Mouse (Mus musculus) forebrain, embryonic 13.5 days (tissue): ENCODE results near the gene Frs2. TPM values are rescaled to one million over a fixed set of nuclear protein-coding genes. Genes with fewer than 3 reads are reported as not detected.
A peak's percentile ranks its signal among the peaks of the same experiment; 100 is the strongest.
"Not testable (repeated sequence)": the region's sequence is repeated elsewhere in the genome, so short reads cannot be mapped to it uniquely, and the experiment has no call there.

Experiments
- ATAC-seq: fragments of 200-750 bp; cut with Nextera tagmentation; 2 replicates; pipeline ENCODE4 v1.8.0; 2017
- H3K27ac ChIP-seq: fragments of 300-500 bp; sonication (generic); 2 replicates; pipeline ENCODE4 v1.5.1; 2015; ENCODE audit warnings: inconsistent platforms, mild to moderate bottlenecking, moderate library complexity
- H3K27me3 ChIP-seq: fragments of 300-500 bp; sonication (generic); 2 replicates; pipeline ENCODE4 v1.6.1; 2015; ENCODE audit warnings: mild to moderate bottlenecking, inconsistent platforms
- H3K36me3 ChIP-seq: fragments of 300-500 bp; sonication (generic); 2 replicates; pipeline ENCODE4 v1.6.1; 2015; ENCODE audit warnings: mild to moderate bottlenecking, inconsistent platforms; ENCODE audit not compliant: poor library complexity, severe bottlenecking
- H3K4me1 ChIP-seq: fragments of 300-500 bp; sonication (generic); 2 replicates; pipeline ENCODE4 v1.6.1; 2015; ENCODE audit warnings: inconsistent platforms
- H3K4me2 ChIP-seq: fragments of 300-500 bp; sonication (generic); 2 replicates; pipeline ENCODE4 v1.6.1; 2015; ENCODE audit warnings: inconsistent platforms, mild to moderate bottlenecking, moderate library complexity
- H3K4me3 ChIP-seq: fragments of 300-500 bp; sonication (generic); 2 replicates; pipeline ENCODE4 v1.5.1; 2015; ENCODE audit warnings: mild to moderate bottlenecking, inconsistent platforms
- H3K9ac ChIP-seq: fragments of 300-500 bp; sonication (generic); 2 replicates; pipeline ENCODE4 v1.6.1; 2015; ENCODE audit warnings: mild to moderate bottlenecking, inconsistent platforms
- H3K9me3 ChIP-seq: fragments of 300-500 bp; sonication (generic); replicated peaks from 2 replicates; pipeline ENCODE4 v1.6.1; 2016; ENCODE audit warnings: inconsistent platforms
- WGBS: fragments of 180-500 bp; shearing (Covaris S2); methylation state at CpG from one replicate; pipeline ENCODE4 v1.1.7; 2015; 5-methylcytosine and 5-hydroxymethylcytosine counted together
- polyA plus RNA-seq: library from polyadenylated mRNA; unstranded; fragments of >200 nt; fragmentation: Nextera tagmentation; extraction: Ambion mirVana; gene quantifications from 2 replicates; pipeline ENCODE4 v1.2.1, GENCODE M21; 2015

Gene Frs2
- polyA plus RNA-seq, 1 experiment from 2014 or later: 16.0 TPM

DNA sequence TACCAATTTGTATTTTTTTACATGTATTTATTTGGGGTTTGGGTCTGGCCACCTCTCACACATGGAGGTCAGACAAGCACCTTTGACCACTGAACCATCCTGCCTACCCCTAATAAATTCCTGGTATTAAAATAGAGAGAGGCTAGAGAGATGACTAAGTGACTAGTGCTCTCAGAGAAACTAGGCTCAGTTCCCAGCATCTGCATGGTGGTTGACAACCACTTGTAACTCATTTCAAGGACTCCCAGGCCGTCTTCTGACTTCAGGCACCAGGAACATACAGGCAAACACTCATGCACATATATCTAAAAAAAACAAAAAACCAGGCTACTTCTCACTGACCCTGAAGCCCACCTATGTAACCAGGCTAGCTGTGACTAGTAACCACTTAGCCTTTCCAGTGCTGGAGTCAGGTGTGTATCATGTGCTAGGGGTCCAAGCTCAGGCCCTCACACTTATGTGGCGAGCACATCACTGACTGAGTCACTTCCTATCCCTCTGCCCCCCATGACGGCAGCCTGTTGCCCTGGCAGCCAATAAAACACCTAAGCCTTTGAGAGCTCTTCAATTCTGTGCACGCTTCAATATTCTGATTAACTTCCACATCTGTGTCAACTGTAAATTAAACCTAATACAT lies 98.3 kb downstream of the Frs2 start:
- Histone ChIP-seq H3K9ac (no peak overlapping the region), H3K27ac (no peak overlapping the region), H3K27me3 (no peaks in the 10 kb centered on the region), H3K4me1 (peaks cover 5% of the 10 kb centered on the region), H3K36me3 (peaks cover 69% of the 10 kb centered on the region), H3K4me3 (no peak overlapping the region), H3K4me2 (no peak overlapping the region), H3K9me3 (no peaks in the 10 kb centered on the region)
- WGBS: 85% methylated on average over 4 of the region's 4 CpGs
- ATAC-seq: no peak

DNA sequence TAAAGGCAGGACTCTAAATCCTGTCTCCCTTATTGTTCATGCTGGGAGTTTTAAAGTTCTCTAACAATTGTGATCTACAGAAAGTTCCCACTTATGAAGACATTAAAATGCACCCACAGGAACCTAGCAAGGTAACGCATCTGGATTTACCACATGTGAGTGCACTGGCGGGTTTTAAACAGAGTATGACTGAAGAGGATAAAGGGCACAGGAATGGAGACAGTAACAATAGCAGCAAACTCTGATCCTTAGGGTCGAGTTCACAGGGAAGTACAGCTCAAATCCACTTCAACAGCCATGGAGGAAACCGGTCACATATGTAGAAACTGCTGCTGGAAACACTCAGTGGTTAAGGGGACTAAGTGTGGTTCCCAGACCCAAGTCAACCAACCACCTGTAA lies 99.1 kb downstream of the Frs2 start:
- no peak overlapping the region for H3K27ac ChIP-seq
- 82% methylated on average over 4 of the region's 4 CpGs for WGBS
- no peaks in the 10 kb centered on the region for H3K27me3 ChIP-seq
- no peak overlapping the region for H3K4me2 ChIP-seq
- no peak overlapping the region for H3K4me3 ChIP-seq
- ATAC-seq: no peak
- no peak overlapping the region for H3K9ac ChIP-seq
- no peaks in the 10 kb centered on the region for H3K9me3 ChIP-seq
- H3K4me1 ChIP-seq: peaks cover 5% of the 10 kb centered on the region
- H3K36me3 ChIP-seq: peaks cover 61% of the 10 kb centered on the region

DNA sequence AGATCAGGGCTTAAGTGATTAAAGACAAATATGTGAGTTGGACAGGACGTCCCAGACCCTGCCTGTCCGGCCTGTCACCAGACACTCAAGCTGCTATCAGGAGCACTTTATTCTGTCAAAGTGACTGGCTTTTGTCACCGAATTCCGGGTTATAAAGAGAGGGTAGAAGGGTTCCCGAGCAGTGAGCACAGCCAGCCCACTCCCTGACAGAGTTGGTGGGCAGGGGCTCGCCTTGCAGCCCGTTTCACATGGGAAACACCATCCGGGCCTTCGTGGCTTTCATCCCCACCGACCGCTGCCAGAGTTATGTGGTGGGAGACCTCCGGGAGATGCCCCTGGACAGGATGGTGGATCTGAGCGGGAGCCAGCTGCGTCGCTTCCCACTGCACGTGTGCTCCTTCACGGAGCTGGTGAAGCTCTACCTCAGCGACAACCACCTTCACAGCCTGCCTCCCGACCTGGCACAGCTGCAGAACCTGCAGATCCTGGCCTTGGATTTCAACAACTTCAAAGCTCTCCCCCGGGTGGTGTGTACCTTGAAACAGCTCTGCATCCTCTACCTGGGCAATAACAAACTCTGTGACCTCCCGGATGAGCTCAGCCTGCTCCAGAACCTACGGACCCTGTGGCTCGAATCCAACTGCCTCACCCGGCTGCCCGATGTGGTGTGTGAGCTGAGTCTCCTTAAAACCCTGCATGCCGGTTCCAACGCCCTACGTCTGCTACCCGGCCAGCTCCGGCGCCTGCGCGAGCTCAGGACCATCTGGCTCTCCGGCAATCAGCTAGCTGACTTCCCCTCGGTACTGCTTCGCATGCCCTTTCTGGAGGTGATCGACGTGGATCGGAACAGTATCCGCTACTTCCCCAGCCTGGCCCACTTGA lies 102.9 kb downstream of the Frs2 start, which contains the start of gene Lrrc10:
Gene Lrrc10 (plus strand): TSS at position 167 of the 882 bp plus-strand sequence.
- peak within 1 kb of the TSS; percentile 35 for H3K4me2 ChIP-seq
- peak within 1 kb of the TSS; percentile 34 for H3K9ac ChIP-seq
- peaks cover 23% of the 10 kb centered on the region for H3K36me3 ChIP-seq
- no peak within 1 kb of the TSS for H3K4me3 ChIP-seq
- H3K27ac ChIP-seq: no peak within 1 kb of the TSS
- ATAC-seq: peak; percentile 44; the same call in 1 of the 2 replicates
- no peaks in the 10 kb centered on the region for H3K27me3 ChIP-seq
- WGBS: 54% methylated on average over 40 of the region's 40 CpGs
- H3K4me1 ChIP-seq: peaks cover 5% of the 10 kb centered on the region
- no peaks in the 10 kb centered on the region for H3K9me3 ChIP-seq

DNA sequence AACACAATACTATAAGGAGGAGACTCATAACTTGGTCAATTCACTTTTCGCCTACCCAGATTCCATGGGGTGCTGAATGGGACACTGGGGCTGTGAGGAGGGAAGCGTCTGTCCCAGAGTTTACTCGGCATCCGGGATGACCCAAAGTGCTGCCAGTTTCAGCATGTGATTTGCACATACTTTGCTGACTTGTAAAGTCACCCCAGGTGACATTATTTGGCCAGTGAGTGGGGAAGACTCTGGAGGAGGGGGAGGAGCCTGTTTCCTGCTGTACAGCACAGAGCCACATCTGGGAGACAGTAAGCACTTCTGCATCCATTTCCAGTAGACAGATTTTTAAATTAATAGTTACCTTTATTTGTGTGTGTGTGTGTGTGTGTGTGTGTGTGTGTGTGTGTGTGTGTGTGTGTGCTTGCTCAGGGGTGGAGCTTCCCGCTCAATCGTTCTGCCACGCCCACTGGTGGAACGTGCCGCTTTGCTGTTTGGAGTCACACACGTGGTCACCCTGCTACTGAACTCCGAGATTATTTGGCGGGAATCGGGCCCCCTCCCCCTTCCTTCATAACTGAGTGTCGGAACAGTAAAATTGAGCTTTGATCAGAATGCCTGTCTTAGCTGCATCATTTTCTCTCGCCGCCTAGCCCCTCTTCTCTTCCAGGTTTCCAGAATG lies 104.7 kb downstream of the Frs2 start:
- not testable (repeated sequence) for H3K9me3 ChIP-seq, H3K27ac ChIP-seq, H3K27me3 ChIP-seq, H3K4me2 ChIP-seq, H3K36me3 ChIP-seq, H3K4me1 ChIP-seq, ATAC-seq, H3K4me3 ChIP-seq, H3K9ac ChIP-seq
- 74% methylated on average over 16 of the region's 16 CpGs for WGBS

DNA sequence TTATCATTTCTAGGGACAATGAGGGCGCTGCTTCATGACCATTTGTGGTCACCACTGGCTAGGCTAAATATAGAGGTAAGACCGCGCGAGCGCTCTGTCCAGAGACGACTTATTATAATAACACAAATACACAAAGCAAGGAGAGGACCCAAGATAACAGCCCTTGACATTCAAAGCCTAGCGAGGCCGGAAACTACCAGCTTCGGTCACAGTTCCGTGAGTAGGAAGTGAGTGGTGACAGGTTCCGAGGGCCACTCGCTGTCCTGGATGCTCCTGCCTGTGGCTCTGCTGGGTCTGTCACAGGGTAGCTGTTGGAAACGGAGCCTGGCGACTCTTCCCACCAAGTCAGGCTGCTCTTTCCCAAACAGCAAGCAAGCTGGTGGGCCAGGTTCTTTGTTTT lies 106.0 kb downstream of the Frs2 start:
- WGBS: 88% methylated on average over 14 of the region's 14 CpGs

DNA sequence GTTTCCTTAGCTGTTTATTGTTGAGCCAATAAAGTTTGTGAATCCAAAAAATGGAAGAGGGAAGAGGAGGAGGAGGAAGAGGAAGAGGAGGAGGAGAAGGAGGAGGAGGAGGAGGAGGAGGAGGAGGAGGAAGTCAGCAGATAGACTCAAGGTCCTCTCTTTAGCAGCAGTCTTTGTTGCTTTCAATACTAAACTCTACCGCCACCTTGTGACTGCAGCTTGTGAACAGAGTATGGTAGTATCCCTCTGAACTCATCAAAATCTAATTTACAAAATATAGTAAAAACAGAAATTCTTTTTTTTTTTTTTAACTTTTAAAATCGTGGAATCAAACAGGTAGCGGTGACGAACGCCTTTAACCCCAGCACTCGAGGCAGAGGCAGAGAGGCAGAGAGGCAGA lies 108.0 kb downstream of the Frs2 start:
- Histone ChIP-seq H3K36me3 (no peaks in the 10 kb centered on the region), H3K4me3 (no peak overlapping the region), H3K27ac (no peak overlapping the region), H3K4me1 (peaks cover 5% of the 10 kb centered on the region), H3K27me3 (no peaks in the 10 kb centered on the region), H3K4me2 (no peak overlapping the region), H3K9ac (no peak overlapping the region), H3K9me3 (no peaks in the 10 kb centered on the region)
- ATAC-seq: no peak
- WGBS: 75% methylated on average over 6 of the region's 6 CpGs

More for the DNA sequence above, 106.0 kb downstream of the Frs2 start:
- Histone ChIP-seq H3K9me3 (no peaks in the 10 kb centered on the region), H3K27ac (no peak overlapping the region), H3K9ac (no peak overlapping the region), H3K4me3 (no peak overlapping the region), H3K4me2 (no peak overlapping the region), H3K27me3 (no peaks in the 10 kb centered on the region), H3K36me3 (no peaks in the 10 kb centered on the region), H3K4me1 (peaks cover 5% of the 10 kb centered on the region)
- no peak for ATAC-seq

DNA sequence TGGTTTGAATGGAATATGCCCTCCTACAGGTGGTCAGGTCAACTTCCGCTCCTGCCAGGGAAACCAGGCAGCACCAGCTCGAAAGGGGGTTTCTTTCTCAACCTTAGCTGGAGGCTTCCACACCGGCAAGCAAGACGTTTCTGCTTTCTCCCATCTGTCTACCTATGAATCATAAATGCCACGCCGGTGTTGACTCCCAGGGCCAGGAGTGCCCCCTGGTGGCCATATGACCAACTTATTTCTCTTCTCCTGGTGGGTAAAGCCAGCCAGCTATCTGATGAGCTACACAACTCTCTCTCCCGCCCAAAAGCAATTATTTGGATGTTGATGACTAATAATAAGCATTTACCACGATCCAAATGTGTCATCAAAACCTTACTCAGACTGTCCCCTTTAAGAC lies 114.5 kb downstream of the Frs2 start:
- no peak overlapping the region for H3K4me3 ChIP-seq
- H3K9ac ChIP-seq: no peak overlapping the region
- H3K4me2 ChIP-seq: no peak overlapping the region
- ATAC-seq: 0 out of 2 replicates have a peak, but pooled peaks have one; percentile 27
- H3K27me3 ChIP-seq: no peaks in the 10 kb centered on the region
- 29% methylated on average over 8 of the region's 8 CpGs for WGBS
- no peak overlapping the region for H3K27ac ChIP-seq
- H3K36me3 ChIP-seq: no peaks in the 10 kb centered on the region
- no peaks in the 10 kb centered on the region for H3K9me3 ChIP-seq
- H3K4me1 ChIP-seq: 0 out of 2 replicates have a peak, but pooled peaks cover 5% of the 10 kb centered on the region

DNA sequence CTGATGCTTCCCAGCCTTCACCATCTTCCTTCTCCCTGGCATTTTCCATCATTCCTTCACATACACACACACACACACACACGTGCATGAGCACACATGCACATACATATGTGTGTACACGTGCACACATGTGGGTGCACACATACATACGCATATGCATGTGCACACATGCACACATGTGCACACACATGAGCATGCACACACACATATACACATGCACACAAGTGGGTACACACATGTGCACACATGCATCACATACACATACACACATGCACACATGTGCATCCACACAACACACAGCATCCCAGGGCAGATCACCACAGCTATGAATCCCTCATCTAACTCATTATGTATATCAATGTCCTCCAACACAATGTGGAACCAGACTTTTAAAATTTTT lies 117.2 kb downstream of the Frs2 start:
- H3K9me3 ChIP-seq: no peaks in the 10 kb centered on the region
- H3K9ac ChIP-seq: no peak overlapping the region
- H3K36me3 ChIP-seq: no peaks in the 10 kb centered on the region
- 0 out of 2 replicates have a peak, but pooled peaks cover 5% of the 10 kb centered on the region for H3K4me1 ChIP-seq
- H3K27ac ChIP-seq: no peak overlapping the region
- no peak overlapping the region for H3K4me2 ChIP-seq
- ATAC-seq: no peak
- H3K4me3 ChIP-seq: no peak overlapping the region
- WGBS: 92% methylated on average over 3 of the region's 3 CpGs
- H3K27me3 ChIP-seq: no peaks in the 10 kb centered on the region

DNA sequence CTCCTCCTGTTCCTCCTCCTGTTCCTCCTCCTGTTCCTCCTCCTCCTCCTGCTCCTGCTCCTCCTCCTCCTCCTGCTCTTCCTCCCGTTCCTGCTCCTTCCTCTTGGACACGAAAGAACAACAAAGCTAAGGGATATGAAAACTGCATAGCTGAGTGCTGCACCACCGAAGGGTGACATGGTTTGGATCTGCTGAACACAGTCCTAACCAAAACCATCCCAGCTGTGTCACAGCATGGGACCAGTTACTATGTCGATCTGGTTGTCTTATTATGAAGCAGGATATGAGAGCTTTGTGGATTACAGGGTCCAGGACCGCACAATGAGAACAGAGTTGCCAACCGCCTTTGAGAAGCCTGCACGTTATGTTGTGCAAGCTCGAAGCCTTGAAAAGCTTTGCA lies 122.2 kb downstream of the Frs2 start:
- Histone ChIP-seq H3K9me3 (no peaks in the 10 kb centered on the region), H3K36me3 (no peaks in the 10 kb centered on the region), H3K4me2 (no peak overlapping the region), H3K27ac (no peak overlapping the region), H3K4me1 (no peaks in the 10 kb centered on the region), H3K4me3 (no peak overlapping the region), H3K27me3 (0 out of 2 replicates have a peak, but pooled peaks cover 3% of the 10 kb centered on the region), H3K9ac (no peak overlapping the region)
- no peak for ATAC-seq
- WGBS: 89% methylated on average over 8 of the region's 8 CpGs

DNA sequence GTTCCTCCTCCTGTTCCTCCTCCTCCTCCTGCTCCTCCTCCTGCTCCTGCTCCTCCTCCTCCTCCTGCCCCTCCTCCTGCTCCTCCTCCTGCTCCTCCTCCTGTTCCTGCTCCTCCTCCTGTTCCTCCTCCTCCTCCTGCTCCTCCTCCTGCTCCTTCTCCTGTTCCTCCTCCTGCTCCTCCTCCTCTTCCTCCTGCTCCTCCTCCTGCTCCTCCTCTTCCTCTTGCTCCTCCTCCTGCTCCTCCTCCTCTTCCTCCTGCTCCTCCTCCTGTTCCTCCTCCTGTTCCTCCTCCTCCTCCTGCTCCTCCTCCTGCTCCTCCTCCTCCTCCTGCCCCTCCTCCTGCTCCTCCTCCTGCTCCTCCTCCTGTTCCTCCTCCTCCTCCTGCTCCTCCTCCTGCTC lies 122.6 kb downstream of the Frs2 start:
- H3K36me3 ChIP-seq, H3K4me3 ChIP-seq, H3K9me3 ChIP-seq, H3K4me2 ChIP-seq, H3K27me3 ChIP-seq, ATAC-seq, H3K27ac ChIP-seq, H3K4me1 ChIP-seq, H3K9ac ChIP-seq: not testable (repeated sequence)

DNA sequence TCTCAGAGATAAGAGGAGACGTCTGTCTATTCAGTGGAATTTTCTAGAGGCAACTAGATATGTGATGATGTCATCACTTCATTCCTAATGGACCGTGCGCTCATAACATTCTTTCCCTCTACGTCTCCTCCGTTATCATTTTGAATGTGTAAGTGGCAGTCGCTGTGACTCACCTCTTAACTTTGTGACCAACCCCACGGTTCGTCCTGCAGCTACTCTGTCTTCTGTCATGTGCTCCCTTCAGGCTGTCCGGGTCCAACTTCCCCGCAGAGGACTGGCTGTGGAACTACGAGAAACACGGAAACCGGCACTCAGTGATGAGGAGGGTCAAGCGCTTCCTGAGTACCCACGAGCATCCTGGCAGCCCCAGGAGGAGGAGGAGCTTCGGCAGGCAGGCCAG lies 124.6 kb downstream of the Frs2 start:
- Histone ChIP-seq H3K27ac (no peak overlapping the region), H3K36me3 (no peaks in the 10 kb centered on the region), H3K4me1 (peaks cover under 1% of the 10 kb centered on the region; the same call in 1 of the 2 replicates), H3K27me3 (peaks cover 3% of the 10 kb centered on the region; the same call in 1 of the 2 replicates), H3K4me2 (no peak overlapping the region), H3K9me3 (no peaks in the 10 kb centered on the region), H3K9ac (no peak overlapping the region), H3K4me3 (no peak overlapping the region)
- WGBS: 70% methylated on average over 16 of the region's 16 CpGs
- ATAC-seq: no peak
